In genomic region chr10:41474981-41475391, GRCm38 (mm10) we compare ENCODE assay signal across 8 mouse cellular contexts. TPM values are rescaled to one million over a fixed set of nuclear protein-coding genes. Genes with fewer than 3 reads are reported as not detected.
DNase-seq lines count a peak whose midpoint lies in the region; ATAC-seq and TF ChIP-seq lines count a peak whose summit lies in the region.

No protein-coding gene starts in this region.

- no peak for DNase-seq in kidney, adult 9 months
- DNase-seq in liver, embryonic 13.5 days: no peak
- no peak for DNase-seq in B cell, adult 2 months
- no peak for DNase-seq in cerebellum, postnatal 14 days

- WGBS in kidney, embryonic 16.5 days: 75% methylated on average over 1 of the region's 1 CpGs
- 64% methylated on average over 1 of the region's 1 CpGs for WGBS in heart, embryonic 11.5 days (ENCODE audit: insufficient replicate concordance)
- 70% methylated on average over 1 of the region's 1 CpGs for WGBS in liver, embryonic 13.5 days (ENCODE audit: insufficient replicate concordance)
- 15% methylated on average over 1 of the region's 1 CpGs for WGBS in small intestine, adult 2 months

- no peak overlapping the region for H3K4me2 ChIP-seq in kidney, embryonic 16.5 days (replicated peaks; ENCODE audit: low read depth, low read length)
- H3K4me2 ChIP-seq in heart, embryonic 11.5 days: no peak overlapping the region
- peak overlapping the region; percentile 1 for H3K4me2 ChIP-seq in liver, embryonic 13.5 days

- TF ChIP-seq CTCF in small intestine, adult 2 months (IDR thresholded peaks at IDR 0.05; ENCODE audit: extremely low read depth, insufficient read length, insufficient replicate concordance, low read depth, low read length): no peak

- no peaks in the 10 kb centered on the region for H3K36me3 ChIP-seq in kidney, embryonic 16.5 days (ENCODE audit: insufficient read depth, low read length)
- peaks cover 5% of the 10 kb centered on the region; the same call in 1 of the 2 replicates for H3K36me3 ChIP-seq in heart, embryonic 11.5 days (ENCODE audit: control insufficient read depth, insufficient read depth, low read length)
- no peaks in the 10 kb centered on the region for H3K36me3 ChIP-seq in liver, embryonic 13.5 days
- peaks cover 16% of the 10 kb centered on the region for H3K36me3 ChIP-seq in small intestine, adult 2 months (ENCODE audit: control insufficient read depth, insufficient read depth, low read length)

- H3K27ac ChIP-seq in kidney, embryonic 16.5 days (ENCODE audit: low read length): peak overlapping the region; percentile 9; the same call in 1 of the 2 replicates
- H3K27ac ChIP-seq in heart, embryonic 11.5 days (ENCODE audit: low read depth, low read length): peak overlapping the region; percentile 67
- H3K27ac ChIP-seq in liver, embryonic 13.5 days: peak overlapping the region; percentile 84
- peak overlapping the region; percentile 97 for H3K27ac ChIP-seq in small intestine, adult 2 months (ENCODE audit: insufficient read depth, low read depth, low read length)

- H3K9me3 ChIP-seq in kidney, embryonic 16.5 days (ENCODE audit: low read length): no peaks in the 10 kb centered on the region
- H3K9me3 ChIP-seq in heart, embryonic 11.5 days (replicated peaks; ENCODE audit: control insufficient read depth, low read length): no peaks in the 10 kb centered on the region
- H3K9me3 ChIP-seq in liver, embryonic 13.5 days (replicated peaks): no peaks in the 10 kb centered on the region

- H3K4me3 ChIP-seq in kidney, embryonic 16.5 days (ENCODE audit: low read length): no peak overlapping the region
- H3K4me3 ChIP-seq in heart, embryonic 11.5 days (ENCODE audit: low read depth, low read length): no peak overlapping the region
- no peak overlapping the region for H3K4me3 ChIP-seq in liver, embryonic 13.5 days (replicated peaks)
- H3K4me3 ChIP-seq in small intestine, adult 2 months (ENCODE audit: low read depth, low read length): no peak overlapping the region

- TF ChIP-seq POLR2A in small intestine, adult 2 months (IDR thresholded peaks at IDR 0.05; ENCODE audit: low read depth, low read length): no peak

- 0 out of 2 replicates have a peak overlapping the region, but pooled peaks have one; percentile 25 for H3K9ac ChIP-seq in kidney, embryonic 16.5 days (replicated peaks; ENCODE audit: low read length)
- H3K9ac ChIP-seq in heart, embryonic 11.5 days (ENCODE audit: low read depth, low read length): no peak overlapping the region; the same call in 1 of the 2 replicates
- no peak overlapping the region for H3K9ac ChIP-seq in liver, embryonic 13.5 days

- ATAC-seq in kidney, embryonic 16.5 days (ENCODE audit: low FRiP score, low TSS enrichment): no peak
- no peak for ATAC-seq in heart, embryonic 11.5 days (replicated peaks; ENCODE audit: insufficient number of reproducible peaks, low FRiP score, low TSS enrichment)
- ATAC-seq in liver, embryonic 13.5 days (ENCODE audit: low read depth): no peak
- ATAC-seq in activated CD4-positive, CD25-positive, alpha-beta regulatory T cell, adult 4 months: no peak

- H3K4me1 ChIP-seq in kidney, embryonic 16.5 days (ENCODE audit: insufficient read depth, low read length): peaks cover 27% of the 10 kb centered on the region
- peaks cover 36% of the 10 kb centered on the region for H3K4me1 ChIP-seq in heart, embryonic 11.5 days (ENCODE audit: control insufficient read depth, insufficient read depth, low read length)
- H3K4me1 ChIP-seq in liver, embryonic 13.5 days (replicated peaks): peaks cover 70% of the 10 kb centered on the region
- H3K4me1 ChIP-seq in small intestine, adult 2 months (ENCODE audit: control insufficient read depth, insufficient read depth, insufficient read length, low read length): peaks cover 36% of the 10 kb centered on the region

- H3K27me3 ChIP-seq in kidney, embryonic 16.5 days (ENCODE audit: insufficient read depth, low read length): no peaks in the 10 kb centered on the region
- H3K27me3 ChIP-seq in heart, embryonic 11.5 days (ENCODE audit: control insufficient read depth, insufficient read depth, low read length): no peaks in the 10 kb centered on the region
- H3K27me3 ChIP-seq in liver, embryonic 13.5 days: 0 out of 2 replicates have a peak, but pooled peaks cover 5% of the 10 kb centered on the region
- H3K27me3 ChIP-seq in small intestine, adult 2 months (ENCODE audit: control insufficient read depth, insufficient read depth, low read length): no peaks in the 10 kb centered on the region

RNA-seq across cellular contexts. Expression of gene Mical1, which starts 1.1 kb away (rescaled TPM):
- polyA plus RNA-seq in kidney, embryonic 16.5 days (2015; fragmentation: Nextera tagmentation; extraction: Ambion mirVana): 34.6 TPM in 2 replicates
- polyA plus RNA-seq in heart, embryonic 11.5 days (2014; fragmentation: Nextera tagmentation; extraction: Ambion mirVana): 31.1 and 33.9 TPM in 2 replicates
- 6.0 and 6.1 TPM in 2 replicates for polyA plus RNA-seq in liver, embryonic 13.5 days (2015; fragmentation: Nextera tagmentation; extraction: Ambion mirVana)
- 78.0 and 164 TPM in 2 replicates for polyA plus RNA-seq in small intestine, adult 2 months (2012; rRNA removed)
- 10 to 100 TPM; 67.8 to 99.6 TPM for polyA plus RNA-seq in activated CD4-positive, CD25-positive, alpha-beta regulatory T cell, adult 4 months (2017; shearing (Covaris generic))

RNA-seq across cellular contexts. Expression of gene Smpd2, which starts 15.2 kb away (rescaled TPM):
- polyA plus RNA-seq in kidney, embryonic 16.5 days (2015; fragmentation: Nextera tagmentation; extraction: Ambion mirVana): 84.1 and 91.2 TPM in 2 replicates
- 46.7 and 46.8 TPM in 2 replicates for polyA plus RNA-seq in heart, embryonic 11.5 days (2014; fragmentation: Nextera tagmentation; extraction: Ambion mirVana)
- 9.8 and 11.2 TPM in 2 replicates for polyA plus RNA-seq in liver, embryonic 13.5 days (2015; fragmentation: Nextera tagmentation; extraction: Ambion mirVana)
- 49.9 and 121 TPM in 2 replicates for polyA plus RNA-seq in small intestine, adult 2 months (2012; rRNA removed)
- polyA plus RNA-seq in activated CD4-positive, CD25-positive, alpha-beta regulatory T cell, adult 4 months (2017; shearing (Covaris generic)): 10 to 100 TPM; 23.2 to 25.9 TPM

RNA-seq across cellular contexts. Expression of gene Ppil6, which starts 15.3 kb away (rescaled TPM):
- 2.6 and 3.7 TPM in 2 replicates for polyA plus RNA-seq in kidney, embryonic 16.5 days (2015; fragmentation: Nextera tagmentation; extraction: Ambion mirVana)
- polyA plus RNA-seq in heart, embryonic 11.5 days (2014; fragmentation: Nextera tagmentation; extraction: Ambion mirVana): 0.75 and 1.4 TPM in 2 replicates
- polyA plus RNA-seq in liver, embryonic 13.5 days (2015; fragmentation: Nextera tagmentation; extraction: Ambion mirVana): not detected in 2 replicates
- 0.15 TPM in 1 of 2 replicates, not detected in the other for polyA plus RNA-seq in small intestine, adult 2 months (2012; rRNA removed)
- under 1 TPM in 1 of 2 experiments, not detected in 1; 0.89 TPM for polyA plus RNA-seq in activated CD4-positive, CD25-positive, alpha-beta regulatory T cell, adult 4 months (2017; shearing (Covaris generic))

RNA-seq across cellular contexts. Expression of gene Zbtb24, which starts 24.8 kb away (rescaled TPM):
- polyA plus RNA-seq in kidney, embryonic 16.5 days (2015; fragmentation: Nextera tagmentation; extraction: Ambion mirVana): 19.7 and 19.8 TPM in 2 replicates
- 11.7 and 12.5 TPM in 2 replicates for polyA plus RNA-seq in heart, embryonic 11.5 days (2014; fragmentation: Nextera tagmentation; extraction: Ambion mirVana)
- polyA plus RNA-seq in liver, embryonic 13.5 days (2015; fragmentation: Nextera tagmentation; extraction: Ambion mirVana): 5.2 and 5.7 TPM in 2 replicates
- polyA plus RNA-seq in small intestine, adult 2 months (2012; rRNA removed): 7.0 and 15.7 TPM in 2 replicates
- polyA plus RNA-seq in activated CD4-positive, CD25-positive, alpha-beta regulatory T cell, adult 4 months (2017; shearing (Covaris generic)): 10 to 100 TPM; 22.2 to 30.7 TPM

RNA-seq across cellular contexts. Expression of gene Cd164, which starts 44.2 kb away (rescaled TPM):
- polyA plus RNA-seq in kidney, embryonic 16.5 days (2015; fragmentation: Nextera tagmentation; extraction: Ambion mirVana): 191 and 208 TPM in 2 replicates
- 187 and 204 TPM in 2 replicates for polyA plus RNA-seq in heart, embryonic 11.5 days (2014; fragmentation: Nextera tagmentation; extraction: Ambion mirVana)
- polyA plus RNA-seq in liver, embryonic 13.5 days (2015; fragmentation: Nextera tagmentation; extraction: Ambion mirVana): 61.1 and 80.0 TPM in 2 replicates
- polyA plus RNA-seq in small intestine, adult 2 months (2012; rRNA removed): 56.9 and 81.6 TPM in 2 replicates
- 100 to 1,000 TPM; 202 to 222 TPM for polyA plus RNA-seq in activated CD4-positive, CD25-positive, alpha-beta regulatory T cell, adult 4 months (2017; shearing (Covaris generic))

Comparison
In these comparisons a context has a peak if more than half of its experiments do, and no peak if none do; other contexts are left out.
1. H3K27ac ChIP-seq: peak in every context shown above with its lines; median percentile 97 in small intestine, adult 2 months; 84 in liver, embryonic 13.5 days; 67 in heart, embryonic 11.5 days; 9 in kidney, embryonic 16.5 days.